Mouse (Mus musculus): ENCODE data around the gene Stra6. TPM values are rescaled to one million over a fixed set of nuclear protein-coding genes. Genes with fewer than 3 reads are reported as not detected.

The Stra6 gene
- polyA plus RNA-seq, 1 experiment from 2014 or later = 59.9 TPM

GRCm38 (mm10) chr9:58053544-58053943, 10.0 kb upstream of the Stra6 start:
- Histone ChIP-seq H3K4me1 (peaks cover 26% of the 10 kb centered on the region), H3K9me3 (replicated peaks) (no peaks in the 10 kb centered on the region), H3K36me3 (no peaks in the 10 kb centered on the region), H3K27ac (no peak overlapping the region), H3K4me3 (no peak overlapping the region), H3K27me3 (ENCODE audit: low read depth, poor library complexity, severe bottlenecking) (peaks cover 54% of the 10 kb centered on the region)
- DNase-seq (ENCODE audit: low spot score) = no peak
- WGBS = 46% methylated on average over 3 of the region's 3 CpGs

- no peak overlapping the region for H3K4me3 ChIP-seq
- 83% methylated on average over 1 of the region's 1 CpGs for WGBS
- no peaks in the 10 kb centered on the region for H3K9me3 ChIP-seq (replicated peaks)
- no peaks in the 10 kb centered on the region for H3K36me3 ChIP-seq
- H3K4me1 ChIP-seq = peaks cover 26% of the 10 kb centered on the region
- H3K27me3 ChIP-seq (ENCODE audit: low read depth, poor library complexity, severe bottlenecking) = peaks cover 50% of the 10 kb centered on the region
- H3K27ac ChIP-seq = no peak overlapping the region
- no peak for DNase-seq (ENCODE audit: low spot score)
These were observed 9.6 kb upstream of the Stra6 start for GRCm38 (mm10) chr9:58054032-58054431.

- Histone ChIP-seq H3K4me1 (peaks cover 28% of the 10 kb centered on the region), H3K9me3 (replicated peaks) (no peaks in the 10 kb centered on the region), H3K27me3 (ENCODE audit: low read depth, poor library complexity, severe bottlenecking) (peaks cover 37% of the 10 kb centered on the region), H3K36me3 (no peaks in the 10 kb centered on the region), H3K27ac (no peak overlapping the region), H3K4me3 (no peak overlapping the region)
- no peak for DNase-seq (ENCODE audit: low spot score)
- 75% methylated on average over 5 of the region's 5 CpGs for whole genome bisulfite sequencing
These were observed 7.9 kb upstream of the Stra6 start for GRCm38 (mm10) chr9:58055666-58056065.

GRCm38 (mm10) chr9:58059920-58060319, 3.7 kb upstream of the Stra6 start:
- H3K36me3 ChIP-seq = no peaks in the 10 kb centered on the region
- H3K27ac ChIP-seq = no peak overlapping the region
- no peaks in the 10 kb centered on the region for H3K9me3 ChIP-seq (replicated peaks)
- DNase-seq (ENCODE audit: low spot score) = no peak
- peaks cover 20% of the 10 kb centered on the region for H3K4me1 ChIP-seq
- WGBS = 70% methylated on average over 1 of the region's 1 CpGs
- peaks cover 37% of the 10 kb centered on the region for H3K27me3 ChIP-seq (ENCODE audit: low read depth, poor library complexity, severe bottlenecking)
- no peak overlapping the region for H3K4me3 ChIP-seq

- DNase-seq (ENCODE audit: low spot score) = peak; percentile 92
- Histone ChIP-seq H3K9me3 (replicated peaks) (no peaks in the 10 kb centered on the region), H3K4me3 (no peak overlapping the region), H3K27me3 (ENCODE audit: low read depth, poor library complexity, severe bottlenecking) (peaks cover 32% of the 10 kb centered on the region), H3K4me1 (peaks cover 13% of the 10 kb centered on the region), H3K27ac (no peak overlapping the region), H3K36me3 (no peaks in the 10 kb centered on the region)
- 10% methylated on average over 23 of the region's 23 CpGs for WGBS
These were observed 2.6 kb upstream of the Stra6 start for GRCm38 (mm10) chr9:58060677-58061667.

GRCm38 (mm10) chr9:58065532-58065931, 1.9 kb downstream of the Stra6 start:
- no peaks in the 10 kb centered on the region for H3K36me3 ChIP-seq
- WGBS = 63% methylated on average over 6 of the region's 6 CpGs
- H3K27me3 ChIP-seq (ENCODE audit: low read depth, poor library complexity, severe bottlenecking) = peaks cover 29% of the 10 kb centered on the region
- peaks cover 11% of the 10 kb centered on the region for H3K4me1 ChIP-seq
- H3K4me3 ChIP-seq = no peak overlapping the region
- DNase-seq (ENCODE audit: low spot score) = no peak
- H3K9me3 ChIP-seq (replicated peaks) = no peaks in the 10 kb centered on the region
- no peak overlapping the region for H3K27ac ChIP-seq

- WGBS = 77% methylated on average over 6 of the region's 6 CpGs
- DNase-seq (ENCODE audit: low spot score) = no peak
- peaks cover 9% of the 10 kb centered on the region for H3K4me1 ChIP-seq
- no peaks in the 10 kb centered on the region for H3K9me3 ChIP-seq (replicated peaks)
- no peak overlapping the region for H3K4me3 ChIP-seq
- H3K27me3 ChIP-seq (ENCODE audit: low read depth, poor library complexity, severe bottlenecking) = peaks cover 23% of the 10 kb centered on the region
- H3K36me3 ChIP-seq = no peaks in the 10 kb centered on the region
- H3K27ac ChIP-seq = no peak overlapping the region
These were observed 2.6 kb downstream of the Stra6 start for GRCm38 (mm10) chr9:58065977-58066730.

- H3K27ac ChIP-seq = no peak overlapping the region
- no peaks in the 10 kb centered on the region for H3K36me3 ChIP-seq
- no peak for DNase-seq (ENCODE audit: low spot score)
- peaks cover 13% of the 10 kb centered on the region for H3K4me1 ChIP-seq
- 89% methylated on average over 6 of the region's 6 CpGs for WGBS
- no peak overlapping the region for H3K4me3 ChIP-seq
- H3K27me3 ChIP-seq (ENCODE audit: low read depth, poor library complexity, severe bottlenecking) = peaks cover 17% of the 10 kb centered on the region
- H3K9me3 ChIP-seq (replicated peaks) = no peaks in the 10 kb centered on the region
These were observed 3.1 kb downstream of the Stra6 start for GRCm38 (mm10) chr9:58066731-58067095.

- Histone ChIP-seq H3K4me1 (peaks cover 14% of the 10 kb centered on the region), H3K36me3 (no peaks in the 10 kb centered on the region), H3K27me3 (ENCODE audit: low read depth, poor library complexity, severe bottlenecking) (peaks cover 13% of the 10 kb centered on the region), H3K27ac (no peak overlapping the region), H3K4me3 (no peak overlapping the region), H3K9me3 (replicated peaks) (no peaks in the 10 kb centered on the region)
- no peak for DNase-seq (ENCODE audit: low spot score)
- WGBS = 85% methylated on average over 3 of the region's 3 CpGs
These were observed 4.0 kb downstream of the Stra6 start for GRCm38 (mm10) chr9:58067546-58067945.

- 57% methylated on average over 3 of the region's 3 CpGs for WGBS
- Histone ChIP-seq H3K27me3 (ENCODE audit: low read depth, poor library complexity, severe bottlenecking) (peaks cover 24% of the 10 kb centered on the region; the same call in 1 of the 2 replicates), H3K27ac (no peak overlapping the region), H3K4me1 (peaks cover 11% of the 10 kb centered on the region), H3K4me3 (no peak overlapping the region), H3K9me3 (replicated peaks) (no peaks in the 10 kb centered on the region), H3K36me3 (no peaks in the 10 kb centered on the region)
- DNase-seq (ENCODE audit: low spot score) = no peak
These were observed 11.0 kb downstream of the Stra6 start for GRCm38 (mm10) chr9:58074561-58074960.

- 14% methylated on average over 8 of the region's 8 CpGs for WGBS
- no peak overlapping the region for H3K27ac ChIP-seq
- H3K9me3 ChIP-seq (replicated peaks) = no peaks in the 10 kb centered on the region
- DNase-seq (ENCODE audit: low spot score) = no peak
- peaks cover 54% of the 10 kb centered on the region for H3K27me3 ChIP-seq (ENCODE audit: low read depth, poor library complexity, severe bottlenecking)
- no peak overlapping the region for H3K4me3 ChIP-seq
- H3K36me3 ChIP-seq = no peaks in the 10 kb centered on the region
- peaks cover 43% of the 10 kb centered on the region for H3K4me1 ChIP-seq
These were observed 21.0 kb downstream of the Stra6 start for GRCm38 (mm10) chr9:58084586-58084985.

GRCm38 (mm10) chr9:58085074-58085473, 21.5 kb downstream of the Stra6 start:
- Histone ChIP-seq H3K9me3 (replicated peaks) (no peaks in the 10 kb centered on the region), H3K27me3 (ENCODE audit: low read depth, poor library complexity, severe bottlenecking) (peaks cover 55% of the 10 kb centered on the region), H3K36me3 (no peaks in the 10 kb centered on the region), H3K4me1 (peaks cover 43% of the 10 kb centered on the region), H3K27ac (no peak overlapping the region), H3K4me3 (no peak overlapping the region)
- no peak for DNase-seq (ENCODE audit: low spot score)
- 23% methylated on average over 2 of the region's 2 CpGs for WGBS

GRCm38 (mm10) chr9:58086203-58086602, 22.6 kb downstream of the Stra6 start:
- no peaks in the 10 kb centered on the region for H3K36me3 ChIP-seq
- peaks cover 55% of the 10 kb centered on the region for H3K27me3 ChIP-seq (ENCODE audit: low read depth, poor library complexity, severe bottlenecking)
- H3K4me3 ChIP-seq = no peak overlapping the region
- peaks cover 44% of the 10 kb centered on the region for H3K4me1 ChIP-seq
- no peak for DNase-seq (ENCODE audit: low spot score)
- peak overlapping the region; percentile 7 for H3K27ac ChIP-seq
- H3K9me3 ChIP-seq (replicated peaks) = no peaks in the 10 kb centered on the region
- 34% methylated on average over 9 of the region's 9 CpGs for WGBS
